Mouse (Mus musculus): ENCODE data around the gene Swi5. TPM values are rescaled to one million over a fixed set of nuclear protein-coding genes. Genes with fewer than 3 reads are reported as not detected.

The Swi5 gene
- polyA plus RNA-seq, 1 experiment = 270 TPM

DNA sequence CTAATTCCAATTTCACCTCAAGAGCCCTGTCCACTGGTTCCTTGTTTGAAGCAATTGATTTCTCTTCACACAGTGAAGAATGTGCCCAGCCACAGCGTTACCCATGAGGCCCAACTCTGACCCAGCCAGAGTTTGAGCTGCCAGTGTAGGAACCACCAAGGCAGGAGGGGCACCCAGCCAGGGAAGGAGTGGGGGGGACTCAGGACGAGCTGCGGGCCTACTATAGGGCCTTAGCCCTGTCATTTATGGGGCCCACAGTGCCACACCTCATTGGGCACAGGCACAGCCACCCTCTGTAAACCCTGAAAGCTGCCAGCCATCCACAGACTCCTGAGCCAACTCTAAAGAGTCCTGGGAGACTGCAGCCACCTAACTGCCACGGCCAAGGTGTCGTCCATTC, 33.3 kb downstream of the Swi5 start:
- peaks cover 34% of the 10 kb centered on the region for H3K4me1 ChIP-seq (ENCODE audit: control insufficient read depth, insufficient read depth, low read length)
- H3K4me3 ChIP-seq (replicated peaks; ENCODE audit: insufficient read depth, low read depth, low read length) = no peak overlapping the region
- WGBS = 77% methylated on average over 5 of the region's 5 CpGs
- H3K27me3 ChIP-seq (ENCODE audit: control insufficient read depth, insufficient read depth, low read length) = no peaks in the 10 kb centered on the region
- no peak for TF ChIP-seq POLR2A (IDR thresholded peaks at IDR 0.05; ENCODE audit: borderline replicate concordance, insufficient read depth, low read length)
- TF ChIP-seq CTCF (IDR thresholded peaks at IDR 0.05; ENCODE audit: borderline replicate concordance, insufficient read depth, low read depth, low read length) = no peak
- H3K27ac ChIP-seq (ENCODE audit: insufficient read depth, low read length) = no peak overlapping the region
- no peak for DNase-seq

GRCm38 (mm10) chr2:32253352-32253751, 34.5 kb downstream of the Swi5 start:
- 100% methylated on average over 1 of the region's 1 CpGs for WGBS
- peaks cover 31% of the 10 kb centered on the region for H3K4me1 ChIP-seq (ENCODE audit: control insufficient read depth, insufficient read depth, low read length)
- TF ChIP-seq POLR2A (IDR thresholded peaks at IDR 0.05; ENCODE audit: borderline replicate concordance, insufficient read depth, low read length) (no peak), CTCF (IDR thresholded peaks at IDR 0.05; ENCODE audit: borderline replicate concordance, insufficient read depth, low read depth, low read length) (no peak)
- no peaks in the 10 kb centered on the region for H3K27me3 ChIP-seq (ENCODE audit: control insufficient read depth, insufficient read depth, low read length)
- no peak overlapping the region for H3K4me3 ChIP-seq (replicated peaks; ENCODE audit: insufficient read depth, low read depth, low read length)
- H3K27ac ChIP-seq (ENCODE audit: insufficient read depth, low read length) = no peak overlapping the region
- no peak for DNase-seq

GRCm38 (mm10) chr2:32252658-32253057, 35.2 kb downstream of the Swi5 start:
- Histone ChIP-seq H3K4me1 (ENCODE audit: control insufficient read depth, insufficient read depth, low read length) (peaks cover 35% of the 10 kb centered on the region), H3K27me3 (ENCODE audit: control insufficient read depth, insufficient read depth, low read length) (no peaks in the 10 kb centered on the region), H3K4me3 (replicated peaks; ENCODE audit: insufficient read depth, low read depth, low read length) (no peak overlapping the region), H3K27ac (ENCODE audit: insufficient read depth, low read length) (no peak overlapping the region)
- TF ChIP-seq CTCF (IDR thresholded peaks at IDR 0.05; ENCODE audit: borderline replicate concordance, insufficient read depth, low read depth, low read length) (no peak), POLR2A (IDR thresholded peaks at IDR 0.05; ENCODE audit: borderline replicate concordance, insufficient read depth, low read length) (no peak)
- peak in 1 of 2 experiments; percentile 11 for DNase-seq
- 65% methylated on average over 5 of the region's 5 CpGs for WGBS

- TF ChIP-seq POLR2A (IDR thresholded peaks at IDR 0.05; ENCODE audit: borderline replicate concordance, insufficient read depth, low read length) = no peak
- no peak for TF ChIP-seq CTCF (IDR thresholded peaks at IDR 0.05; ENCODE audit: borderline replicate concordance, insufficient read depth, low read depth, low read length)
- peak in 1 of 2 experiments; percentile 53 for DNase-seq
- Histone ChIP-seq H3K27me3 (ENCODE audit: control insufficient read depth, insufficient read depth, low read length) (no peaks in the 10 kb centered on the region), H3K4me3 (replicated peaks; ENCODE audit: insufficient read depth, low read depth, low read length) (no peak overlapping the region), H3K27ac (ENCODE audit: insufficient read depth, low read length) (no peak overlapping the region), H3K4me1 (ENCODE audit: control insufficient read depth, insufficient read depth, low read length) (peaks cover 35% of the 10 kb centered on the region)
- WGBS = 55% methylated on average over 12 of the region's 12 CpGs
Measured at GRCm38 (mm10) chr2:32251791-32252527, 35.9 kb downstream of the Swi5 start.

GRCm38 (mm10) chr2:32248377-32249361, 39.2 kb downstream of the Swi5 start:
- no peak for DNase-seq
- H3K27me3 ChIP-seq (ENCODE audit: control insufficient read depth, insufficient read depth, low read length) = no peaks in the 10 kb centered on the region
- H3K27ac ChIP-seq (ENCODE audit: insufficient read depth, low read length) = no peak overlapping the region
- H3K4me1 ChIP-seq (ENCODE audit: control insufficient read depth, insufficient read depth, low read length) = peaks cover 35% of the 10 kb centered on the region
- WGBS = 46% methylated on average over 10 of the region's 10 CpGs
- H3K4me3 ChIP-seq (replicated peaks; ENCODE audit: insufficient read depth, low read depth, low read length) = no peak overlapping the region
- TF ChIP-seq POLR2A (IDR thresholded peaks at IDR 0.05; ENCODE audit: borderline replicate concordance, insufficient read depth, low read length) (no peak), CTCF (IDR thresholded peaks at IDR 0.05; ENCODE audit: borderline replicate concordance, insufficient read depth, low read depth, low read length) (no peak)

- TF ChIP-seq POLR2A (IDR thresholded peaks at IDR 0.05; ENCODE audit: borderline replicate concordance, insufficient read depth, low read length) (no peak), CTCF (IDR thresholded peaks at IDR 0.05; ENCODE audit: borderline replicate concordance, insufficient read depth, low read depth, low read length) (no peak)
- DNase-seq = no peak
- WGBS = 83% methylated on average over 4 of the region's 4 CpGs
- no peak overlapping the region for H3K4me3 ChIP-seq (replicated peaks; ENCODE audit: insufficient read depth, low read depth, low read length)
- peaks cover 27% of the 10 kb centered on the region for H3K4me1 ChIP-seq (ENCODE audit: control insufficient read depth, insufficient read depth, low read length)
- H3K27me3 ChIP-seq (ENCODE audit: control insufficient read depth, insufficient read depth, low read length) = no peaks in the 10 kb centered on the region
- no peak overlapping the region for H3K27ac ChIP-seq (ENCODE audit: insufficient read depth, low read length)
Measured at GRCm38 (mm10) chr2:32246741-32247140, 41.1 kb downstream of the Swi5 start.

- 91% methylated on average over 4 of the region's 4 CpGs for WGBS
- no peak for DNase-seq
- Histone ChIP-seq H3K4me3 (replicated peaks; ENCODE audit: insufficient read depth, low read depth, low read length) (no peak overlapping the region), H3K4me1 (ENCODE audit: control insufficient read depth, insufficient read depth, low read length) (peaks cover 4% of the 10 kb centered on the region; the same call in 1 of the 2 replicates), H3K27me3 (ENCODE audit: control insufficient read depth, insufficient read depth, low read length) (no peaks in the 10 kb centered on the region), H3K27ac (ENCODE audit: insufficient read depth, low read length) (no peak overlapping the region)
- TF ChIP-seq POLR2A (IDR thresholded peaks at IDR 0.05; ENCODE audit: borderline replicate concordance, insufficient read depth, low read length) (no peak), CTCF (IDR thresholded peaks at IDR 0.05; ENCODE audit: borderline replicate concordance, insufficient read depth, low read depth, low read length) (no peak)
Measured at GRCm38 (mm10) chr2:32242986-32243385, 44.9 kb downstream of the Swi5 start.

Data from cerebellum, adult 2 months (tissue).